Mouse (Mus musculus) stomach, embryonic 15.5 days (tissue): ENCODE measurements around the gene Gpr37l1. TPM values are rescaled to one million over a fixed set of nuclear protein-coding genes. Genes with fewer than 3 reads are reported as not detected.

Experiments
- ATAC-seq: fragments of 200-750 bp; cut with Nextera tagmentation; 2 replicates; pipeline ENCODE4 v1.8.0; 2017; ENCODE audit warnings: low read depth, moderate number of reproducible peaks, moderate TSS enrichment; ENCODE audit not compliant: insufficient read depth, low FRiP score
- H3K27ac ChIP-seq: fragments of 300-500 bp; sonication (generic); 2 replicates; pipeline ENCODE4 v1.5.1; 2015; ENCODE audit warnings: mild to moderate bottlenecking, inconsistent platforms
- H3K27me3 ChIP-seq: fragments of 300-500 bp; sonication (generic); replicated peaks from 2 replicates; pipeline ENCODE4 v1.6.1; 2015; ENCODE audit warnings: inconsistent platforms
- H3K36me3 ChIP-seq: fragments of 300-500 bp; sonication (generic); 2 replicates; pipeline ENCODE4 v1.6.1; 2015; ENCODE audit warnings: inconsistent platforms
- H3K4me1 ChIP-seq: fragments of 300-500 bp; sonication (generic); 2 replicates; pipeline ENCODE4 v1.6.1; 2015; ENCODE audit warnings: inconsistent platforms
- H3K4me2 ChIP-seq: fragments of 300-500 bp; sonication (generic); 2 replicates; pipeline ENCODE4 v1.6.1; 2015; ENCODE audit warnings: mild to moderate bottlenecking, inconsistent platforms
- H3K4me3 ChIP-seq: fragments of 300-500 bp; sonication (generic); replicated peaks from 2 replicates; pipeline ENCODE4 v1.5.1; 2015; ENCODE audit warnings: inconsistent platforms
- H3K9ac ChIP-seq: fragments of 300-500 bp; sonication (generic); 2 replicates; pipeline ENCODE4 v1.6.1; 2015; ENCODE audit warnings: inconsistent platforms
- H3K9me3 ChIP-seq: fragments of 300-500 bp; sonication (generic); 2 replicates; pipeline ENCODE4 v1.6.1; 2016; ENCODE audit warnings: inconsistent platforms
- WGBS: fragments of 180-500 bp; shearing (Covaris S2); methylation state at CpG from one replicate; pipeline ENCODE4 v1.1.7; 2015; 5-methylcytosine and 5-hydroxymethylcytosine counted together
- polyA plus RNA-seq: library from polyadenylated mRNA; unstranded; fragments of >200 nt; fragmentation: Nextera tagmentation; extraction: Ambion mirVana; gene quantifications from 2 replicates; pipeline ENCODE4 v1.2.1, GENCODE M21; 2015

Gpr37l1 gene
- 0.35 and 0.78 TPM in 2 replicates for polyA plus RNA-seq

GRCm38 (mm10) chr1:135167435-135167834, at the start of gene Gpr37l1:
Gpr37l1 (minus strand) TSS chr1:135167681.
- H3K9ac ChIP-seq: no peak within 1 kb of the TSS
- no peak within 1 kb of the TSS for H3K4me3 ChIP-seq
- ATAC-seq: no peak
- H3K4me2 ChIP-seq: no peak within 1 kb of the TSS
- no peaks in the 10 kb centered on the region for H3K27me3 ChIP-seq
- H3K27ac ChIP-seq: no peak within 1 kb of the TSS
- no peaks in the 10 kb centered on the region for H3K9me3 ChIP-seq
- 66% methylated on average over 11 of the region's 11 CpGs for WGBS
- H3K36me3 ChIP-seq: no peaks in the 10 kb centered on the region
- no peaks in the 10 kb centered on the region for H3K4me1 ChIP-seq

DNA sequence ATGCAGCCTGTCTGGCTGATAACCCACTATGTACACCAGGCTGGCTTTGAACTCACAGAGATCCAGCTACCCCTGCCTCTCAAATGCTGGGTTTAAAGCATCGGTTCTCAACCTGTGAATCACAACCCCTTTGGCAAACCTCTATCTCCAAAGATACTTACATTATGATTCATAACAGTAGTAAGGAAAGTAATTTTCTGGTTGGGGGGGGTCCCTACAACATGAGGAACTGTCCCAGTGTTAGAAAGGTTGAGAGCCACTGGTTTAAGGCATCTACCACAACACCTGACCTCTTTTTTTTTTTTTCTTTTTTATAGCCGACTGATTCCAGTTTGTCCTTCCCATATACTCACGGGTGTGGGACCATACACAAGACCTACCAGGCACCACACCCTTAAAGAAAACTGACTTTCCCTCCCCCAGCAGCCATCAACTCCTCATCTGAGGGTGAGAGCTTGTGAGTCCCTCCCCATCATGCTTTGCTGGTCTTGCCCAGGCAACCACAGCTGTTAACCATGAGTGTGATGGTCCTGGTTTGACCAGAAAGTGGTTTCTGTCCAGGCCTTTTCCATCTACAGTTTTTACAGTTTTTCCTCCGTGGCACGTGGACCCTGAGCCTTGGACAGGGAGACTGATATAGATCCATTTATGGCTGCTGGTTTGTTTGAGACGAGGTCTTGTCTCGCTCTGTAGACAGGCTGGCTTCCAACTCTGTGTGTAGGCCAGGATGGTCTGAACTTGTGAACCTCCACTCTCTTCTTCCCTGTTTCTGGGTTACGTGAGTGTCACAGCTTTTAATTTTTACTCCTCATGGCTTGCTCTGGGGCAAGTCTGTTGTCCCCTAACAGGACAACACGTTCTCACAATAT, 46.5 kb upstream of the Gpr37l1 start:
- no peak overlapping the region for H3K4me2 ChIP-seq
- no peak overlapping the region for H3K27ac ChIP-seq
- no peaks in the 10 kb centered on the region for H3K27me3 ChIP-seq
- H3K36me3 ChIP-seq: no peaks in the 10 kb centered on the region
- ATAC-seq: no peak
- no peak overlapping the region for H3K9ac ChIP-seq
- no peak overlapping the region for H3K4me3 ChIP-seq
- no peaks in the 10 kb centered on the region for H3K9me3 ChIP-seq
- no peaks in the 10 kb centered on the region for H3K4me1 ChIP-seq
- 78% methylated on average over 9 of the region's 9 CpGs for WGBS

GRCm38 (mm10) chr1:135210421-135210820, 42.9 kb upstream of the Gpr37l1 start:
- no peaks in the 10 kb centered on the region for H3K27me3 ChIP-seq
- H3K9ac ChIP-seq: no peak overlapping the region
- H3K4me2 ChIP-seq: no peak overlapping the region
- H3K4me3 ChIP-seq: no peak overlapping the region
- no peak for ATAC-seq
- no peaks in the 10 kb centered on the region; the same call in 1 of the 2 replicates for H3K4me1 ChIP-seq
- no peaks in the 10 kb centered on the region for H3K36me3 ChIP-seq
- WGBS: 31% methylated on average over 5 of the region's 5 CpGs
- H3K27ac ChIP-seq: no peak overlapping the region
- H3K9me3 ChIP-seq: no peaks in the 10 kb centered on the region

GRCm38 (mm10) chr1:135208716-135209115, 41.2 kb upstream of the Gpr37l1 start:
- 50% methylated on average over 9 of the region's 9 CpGs for WGBS
- Histone ChIP-seq H3K9ac (no peak overlapping the region), H3K27ac (0 out of 2 replicates have a peak overlapping the region, but pooled peaks have one; percentile 35)

DNA sequence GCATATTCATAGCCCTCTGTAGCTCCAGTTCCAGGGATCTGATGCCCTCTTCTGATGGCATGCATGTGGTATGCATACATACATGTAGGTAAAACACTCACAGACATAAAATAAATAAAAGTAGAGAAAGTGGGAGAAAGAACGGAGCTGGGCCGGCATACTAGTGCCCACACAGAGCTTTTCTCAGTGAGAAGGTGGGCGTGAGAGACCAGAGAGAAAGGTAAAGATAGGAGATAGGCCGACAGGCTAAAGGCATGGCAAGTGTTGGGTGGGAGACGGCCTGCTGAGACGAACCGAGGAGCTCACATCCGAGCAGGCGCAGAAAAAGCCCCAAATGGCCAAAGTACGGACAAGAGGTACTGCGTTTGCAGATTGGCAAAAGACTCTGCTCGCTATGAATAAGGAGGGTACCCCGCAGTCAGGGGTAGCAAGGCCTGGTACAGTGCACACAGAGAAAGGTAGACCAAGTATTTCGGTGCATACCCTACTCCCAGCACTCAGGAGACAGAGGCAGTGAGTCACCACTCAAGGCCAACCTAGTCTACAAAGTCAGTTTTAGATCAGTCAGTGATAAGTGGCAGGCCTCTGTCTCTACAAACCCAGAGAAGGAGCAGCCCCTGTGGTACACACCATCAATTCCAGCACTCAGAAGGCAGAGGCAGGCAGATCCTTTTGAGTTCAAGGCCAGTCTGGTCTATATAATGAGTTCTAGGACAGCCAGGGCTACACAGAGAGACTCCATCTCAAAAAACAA, 39.3 kb upstream of the Gpr37l1 start:
- no peak for ATAC-seq
- 89% methylated on average over 14 of the region's 14 CpGs for WGBS
- H3K27me3 ChIP-seq: no peaks in the 10 kb centered on the region
- H3K4me2 ChIP-seq: no peak overlapping the region
- peaks cover 6% of the 10 kb centered on the region; the same call in 1 of the 2 replicates for H3K4me1 ChIP-seq
- no peak overlapping the region for H3K9ac ChIP-seq
- H3K36me3 ChIP-seq: no peaks in the 10 kb centered on the region
- no peak overlapping the region for H3K27ac ChIP-seq
- H3K9me3 ChIP-seq: no peaks in the 10 kb centered on the region
- no peak overlapping the region for H3K4me3 ChIP-seq

More at GRCm38 (mm10) chr1:135208716-135209115, 41.2 kb upstream of the Gpr37l1 start:
- 0 out of 2 replicates have a peak, but pooled peaks have one; percentile 63 for ATAC-seq
- Histone ChIP-seq H3K36me3 (no peaks in the 10 kb centered on the region), H3K4me3 (no peak overlapping the region), H3K27me3 (no peaks in the 10 kb centered on the region), H3K9me3 (no peaks in the 10 kb centered on the region), H3K4me1 (peaks cover 6% of the 10 kb centered on the region; the same call in 1 of the 2 replicates), H3K4me2 (no peak overlapping the region)

DNA sequence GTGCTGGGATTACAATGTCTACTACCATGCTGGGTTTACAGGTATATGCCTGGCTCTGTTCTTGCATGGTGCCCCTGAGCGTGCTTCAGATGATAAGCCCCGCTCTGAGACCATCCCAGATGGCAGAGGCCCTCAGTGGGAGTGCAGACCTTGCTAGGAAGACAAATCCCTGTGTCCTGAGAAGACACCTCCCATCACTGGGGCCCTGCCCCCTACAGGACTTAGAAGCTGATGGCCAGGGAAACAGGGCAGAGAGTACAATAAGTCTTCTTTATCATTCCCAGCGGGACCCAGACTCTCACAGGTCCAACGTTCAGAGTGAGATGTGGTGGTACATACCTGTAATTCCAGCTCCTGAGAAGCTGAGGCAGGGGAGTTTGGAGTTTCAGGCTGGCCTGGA, 37.8 kb upstream of the Gpr37l1 start:
- WGBS: 55% methylated on average over 4 of the region's 4 CpGs
- Histone ChIP-seq H3K36me3 (no peaks in the 10 kb centered on the region), H3K4me3 (no peak overlapping the region), H3K9me3 (no peaks in the 10 kb centered on the region), H3K4me1 (peaks cover 6% of the 10 kb centered on the region; the same call in 1 of the 2 replicates), H3K27me3 (no peaks in the 10 kb centered on the region), H3K27ac (peak overlapping the region; percentile 41), H3K9ac (no peak overlapping the region), H3K4me2 (no peak overlapping the region)
- no peak for ATAC-seq

DNA sequence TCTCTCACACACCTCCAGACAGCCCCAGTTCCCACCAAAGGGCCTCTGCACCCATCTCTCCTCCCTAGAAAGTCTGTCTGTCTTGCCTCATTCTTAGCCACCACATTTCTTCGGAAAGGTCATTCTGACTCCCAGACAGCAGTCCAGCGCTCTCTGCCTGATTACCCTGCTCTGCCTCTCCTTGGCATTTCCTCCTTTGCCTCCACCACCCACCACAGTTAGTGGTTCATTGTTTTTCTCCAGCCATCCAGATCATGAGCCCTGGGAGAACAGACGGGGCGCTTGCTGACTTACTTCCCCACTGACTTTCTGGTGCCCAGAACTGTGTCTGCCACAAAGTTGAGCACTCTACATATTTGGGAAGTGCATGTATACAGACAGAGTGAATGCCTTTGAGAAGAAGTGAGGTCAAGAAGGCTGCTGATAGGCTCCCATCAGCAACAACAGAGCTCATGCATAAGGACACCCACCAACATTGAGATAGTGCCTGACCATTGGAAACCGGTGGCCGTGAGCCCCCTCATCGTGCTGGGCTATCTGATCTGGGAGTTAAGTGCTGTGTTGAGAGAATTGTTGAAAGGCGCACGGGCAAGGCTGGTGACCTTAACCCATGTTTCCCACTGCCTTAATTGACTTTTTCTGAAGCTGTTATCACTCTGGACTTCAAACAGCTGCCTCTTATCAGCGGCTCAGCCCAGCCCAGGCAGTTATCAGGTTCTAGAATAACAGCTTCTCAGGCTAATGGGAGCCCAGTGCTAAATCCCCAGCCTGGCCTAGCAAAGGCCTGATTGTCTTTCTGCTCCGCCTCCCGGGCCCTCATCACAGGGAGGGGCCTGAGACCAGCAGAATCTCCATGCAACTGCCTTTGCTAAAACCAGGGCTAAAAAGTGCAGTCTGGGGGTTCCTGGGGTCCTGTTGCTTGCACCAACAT, 37.0 kb upstream of the Gpr37l1 start:
- H3K4me2 ChIP-seq: no peak overlapping the region
- H3K9ac ChIP-seq: no peak overlapping the region
- peak overlapping the region; percentile 67 for H3K27ac ChIP-seq
- H3K9me3 ChIP-seq: no peaks in the 10 kb centered on the region
- no peaks in the 10 kb centered on the region for H3K36me3 ChIP-seq
- peaks cover 10% of the 10 kb centered on the region; the same call in 1 of the 2 replicates for H3K4me1 ChIP-seq
- H3K27me3 ChIP-seq: no peaks in the 10 kb centered on the region
- ATAC-seq: peak; percentile 90
- WGBS: 27% methylated on average over 12 of the region's 12 CpGs
- H3K4me3 ChIP-seq: no peak overlapping the region

GRCm38 (mm10) chr1:135200400-135200799, 32.9 kb upstream of the Gpr37l1 start:
- peaks cover 24% of the 10 kb centered on the region; the same call in 1 of the 2 replicates for H3K4me1 ChIP-seq
- no peak overlapping the region for H3K4me3 ChIP-seq
- no peaks in the 10 kb centered on the region for H3K9me3 ChIP-seq
- no peak overlapping the region for H3K9ac ChIP-seq
- no peaks in the 10 kb centered on the region for H3K27me3 ChIP-seq
- 66% methylated on average over 4 of the region's 4 CpGs for WGBS
- no peak for ATAC-seq
- H3K27ac ChIP-seq: peak overlapping the region; percentile 94; the same call in 1 of the 2 replicates
- no peak overlapping the region for H3K4me2 ChIP-seq
- no peaks in the 10 kb centered on the region for H3K36me3 ChIP-seq

- Histone ChIP-seq H3K9ac (no peak overlapping the region), H3K4me3 (no peak overlapping the region; the same call in 1 of the 2 replicates), H3K4me2 (peak overlapping the region; percentile 26), H3K4me1 (peaks cover 24% of the 10 kb centered on the region), H3K36me3 (no peaks in the 10 kb centered on the region), H3K9me3 (no peaks in the 10 kb centered on the region), H3K27ac (peak overlapping the region; percentile 94), H3K27me3 (no peaks in the 10 kb centered on the region)
- ATAC-seq: peak; percentile 92
- WGBS: 2% methylated on average over 21 of the region's 21 CpGs
Measured at GRCm38 (mm10) chr1:135199014-135199819, 31.7 kb upstream of the Gpr37l1 start.

DNA sequence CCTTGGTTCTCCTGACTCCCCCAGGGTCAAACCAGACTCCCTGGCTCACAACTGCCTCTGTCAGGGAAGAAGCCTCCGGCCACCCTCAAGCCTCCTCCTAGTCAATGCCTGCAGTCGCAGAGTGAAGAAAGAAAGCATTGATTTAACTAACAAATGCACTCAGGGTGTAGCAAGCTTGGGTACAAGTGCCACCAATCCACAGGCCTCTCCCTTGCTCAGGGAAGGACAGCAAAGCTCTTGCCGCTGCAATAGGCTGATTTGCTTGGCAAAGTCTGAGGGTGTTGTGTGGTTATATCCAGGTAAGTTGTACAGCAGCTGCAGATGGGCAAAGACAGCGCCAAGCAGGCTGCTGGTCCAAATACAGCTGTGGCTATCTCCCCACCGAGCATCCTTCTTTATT, 30.9 kb upstream of the Gpr37l1 start:
- H3K9me3 ChIP-seq: no peaks in the 10 kb centered on the region
- H3K27ac ChIP-seq: peak overlapping the region; percentile 94
- no peak for ATAC-seq
- no peak overlapping the region for H3K9ac ChIP-seq
- H3K4me1 ChIP-seq: peaks cover 21% of the 10 kb centered on the region
- no peaks in the 10 kb centered on the region for H3K36me3 ChIP-seq
- WGBS: 49% methylated on average over 5 of the region's 5 CpGs
- no peak overlapping the region for H3K4me2 ChIP-seq
- no peaks in the 10 kb centered on the region for H3K27me3 ChIP-seq
- H3K4me3 ChIP-seq: no peak overlapping the region
